Mouse (Mus musculus): ENCODE results near the gene Nradd. TPM values are rescaled to one million over a fixed set of nuclear protein-coding genes. Genes with fewer than 3 reads are reported as not detected.

Gene Nradd
- total RNA-seq, 2 experiments from 2014 or later, result 4.2 to 4.6 TPM

DNA sequence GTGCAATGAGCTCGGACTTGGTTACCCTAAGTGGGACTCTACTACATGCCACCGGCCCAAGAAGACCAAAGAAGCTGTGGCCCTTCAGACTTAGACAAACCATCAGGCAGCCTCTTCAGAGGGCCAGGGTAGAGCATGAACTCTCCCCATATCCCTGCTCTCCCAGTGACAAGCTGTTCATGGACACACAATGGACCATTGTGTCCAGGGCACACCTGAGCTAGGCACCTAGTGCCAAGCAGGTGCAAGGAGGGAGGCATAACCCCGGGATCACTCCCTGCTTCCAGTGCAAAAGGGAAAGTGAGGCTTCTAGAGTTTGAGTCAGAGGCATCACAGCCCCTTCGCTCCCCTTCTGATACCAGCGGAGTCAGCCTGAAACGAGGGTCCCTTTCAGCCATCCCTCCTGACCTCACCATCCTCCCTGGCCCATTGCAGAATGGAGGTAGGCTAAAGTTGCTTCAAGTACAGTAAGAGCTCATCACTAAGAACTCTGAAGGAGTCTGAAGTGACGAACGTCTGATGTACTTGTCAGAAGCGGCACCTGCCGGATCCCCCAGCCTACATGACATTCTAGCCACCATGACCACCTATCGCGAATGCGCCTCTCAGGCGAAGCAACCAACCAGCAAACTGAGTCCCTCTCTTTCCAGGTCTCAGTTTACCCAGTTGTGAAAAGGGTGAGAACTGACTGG lies 28.9 kb upstream of the Nradd start:
- no peak for DNase-seq

- DNase-seq, result peak; percentile 64
Measured at GRCm38 (mm10) chr9:110651931-110652722, 27.9 kb upstream of the Nradd start.

DNA sequence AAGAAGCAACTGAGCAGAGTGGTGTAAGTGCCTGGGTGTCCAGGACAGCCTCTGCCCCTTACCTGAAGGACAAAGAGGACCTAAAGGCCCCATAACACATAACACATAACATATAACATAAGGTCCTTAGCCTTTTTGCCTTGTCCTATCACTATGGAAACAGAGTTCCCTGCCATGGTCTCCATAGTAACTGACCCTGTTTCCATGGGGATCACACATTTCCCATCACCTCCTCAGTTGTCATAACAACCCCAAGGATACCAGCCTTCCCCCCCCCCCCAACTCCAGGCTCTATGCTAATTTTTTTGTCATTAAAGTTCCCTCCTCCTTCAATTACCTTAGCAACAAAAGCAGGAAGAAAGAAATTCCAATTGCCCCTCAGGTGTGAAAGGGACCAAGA lies 25.5 kb upstream of the Nradd start:
- DNase-seq, result no peak

DNA sequence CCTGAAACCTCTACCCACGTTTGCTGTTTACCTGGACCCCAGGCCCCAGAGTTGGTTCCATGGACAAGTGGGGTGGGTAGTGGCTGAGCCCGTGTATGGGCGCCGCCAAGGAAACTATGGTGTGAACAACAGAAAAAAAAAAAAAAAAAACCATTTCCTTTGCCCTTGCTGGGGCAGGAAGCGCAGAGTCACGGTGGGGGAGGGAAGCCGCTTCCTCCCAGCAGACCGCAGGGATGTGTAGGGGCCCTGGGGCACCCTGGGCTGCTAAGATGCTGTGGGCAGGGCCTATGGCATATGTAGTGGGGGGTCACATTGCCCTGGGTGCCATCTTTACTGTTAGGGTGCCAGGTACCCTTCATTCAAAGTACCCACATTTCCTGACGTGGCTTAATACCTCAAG lies 21.0 kb upstream of the Nradd start:
- DNase-seq, result no peak

GRCm38 (mm10) chr9:110644295-110644694 lies 20.0 kb upstream of the Nradd start:
- DNase-seq, result no peak

DNA sequence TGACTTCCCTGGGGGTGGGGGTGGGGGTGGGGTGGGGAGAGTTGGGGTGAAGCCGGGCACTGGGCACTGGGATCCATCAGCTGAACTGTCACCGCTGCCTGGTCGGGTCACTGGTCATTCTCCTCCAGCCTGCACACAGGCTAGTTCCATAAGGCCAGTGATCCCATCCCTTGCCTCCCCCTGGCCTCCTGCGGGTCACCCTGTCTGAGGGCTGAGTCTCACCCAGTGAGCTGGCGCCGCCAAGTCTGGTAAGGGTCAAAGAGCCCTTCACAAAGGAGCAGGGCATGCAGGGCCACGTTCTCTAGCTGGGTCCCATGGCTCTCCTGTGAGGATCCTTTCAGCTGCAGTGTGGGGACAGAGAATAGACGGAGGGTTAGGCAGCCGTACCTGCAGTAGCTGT lies 19.5 kb upstream of the Nradd start:
- no peak for DNase-seq

GRCm38 (mm10) chr9:110642812-110643524 lies 18.7 kb upstream of the Nradd start:
- no peak for DNase-seq

DNA sequence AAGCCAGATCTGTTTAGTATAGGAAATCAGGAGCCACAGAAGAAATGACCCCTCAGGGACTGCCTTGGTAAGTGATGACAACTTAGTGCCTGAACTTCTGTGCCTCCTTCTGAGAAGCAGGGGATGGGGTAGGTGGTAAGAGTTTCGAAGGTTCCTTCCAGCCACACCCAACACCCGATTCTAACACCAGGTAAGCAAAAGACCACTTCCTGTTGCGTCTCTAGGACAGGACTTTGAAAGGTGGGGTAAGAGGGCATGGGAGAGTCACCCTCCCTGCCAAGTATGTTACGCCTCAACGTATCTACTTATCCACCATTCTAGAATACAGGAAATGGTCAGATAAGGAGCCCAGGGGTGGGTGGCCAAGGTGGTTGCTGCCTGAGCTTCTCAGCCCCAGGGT lies 16.8 kb upstream of the Nradd start:
- no peak for DNase-seq

- no peak for DNase-seq
Measured at GRCm38 (mm10) chr9:110638611-110639021, 14.4 kb upstream of the Nradd start.

DNA sequence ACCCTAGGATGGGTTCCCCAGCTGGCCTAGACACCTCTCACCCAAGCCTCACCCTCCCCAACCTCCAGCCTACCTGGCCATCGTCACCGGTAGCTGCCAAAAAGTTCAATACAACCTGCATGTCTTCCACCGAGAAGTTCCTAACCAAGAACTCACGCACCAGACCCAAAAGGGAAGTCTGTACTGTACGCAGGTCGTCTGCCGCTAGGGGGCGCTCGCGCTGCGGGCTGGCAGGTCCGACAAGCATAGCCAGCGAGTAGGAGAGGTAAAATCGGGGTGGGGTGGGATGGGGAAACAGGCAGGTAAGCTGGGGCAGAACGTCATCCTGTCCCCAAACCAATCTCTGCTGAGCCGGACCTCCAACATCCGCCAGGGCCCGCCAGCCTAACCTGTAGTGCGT lies 11.0 kb upstream of the Nradd start:
- DNase-seq, result peak; percentile 94

- no peak for DNase-seq
Measured at GRCm38 (mm10) chr9:110633882-110634281, 9.6 kb upstream of the Nradd start.

DNA sequence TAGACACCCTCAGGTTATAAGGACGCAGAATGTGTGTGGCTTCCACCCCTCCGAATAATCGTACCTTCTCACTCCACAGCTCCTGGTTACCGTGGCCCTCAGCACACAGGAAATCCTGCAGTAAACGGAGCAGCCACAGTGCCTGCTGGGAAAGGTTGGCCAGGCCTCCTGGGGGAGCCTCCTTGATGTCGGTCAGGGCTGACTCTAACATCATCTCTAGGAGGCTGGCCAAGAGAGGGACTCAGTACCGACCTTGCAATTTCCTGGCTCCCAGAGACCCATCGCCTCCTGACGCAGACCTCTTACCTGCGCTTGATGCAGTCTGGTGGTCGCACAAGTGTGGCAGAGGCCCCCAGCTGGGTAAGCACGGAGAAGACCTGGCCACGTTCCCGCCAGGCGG lies 8.4 kb upstream of the Nradd start:
- DNase-seq, result no peak

DNA sequence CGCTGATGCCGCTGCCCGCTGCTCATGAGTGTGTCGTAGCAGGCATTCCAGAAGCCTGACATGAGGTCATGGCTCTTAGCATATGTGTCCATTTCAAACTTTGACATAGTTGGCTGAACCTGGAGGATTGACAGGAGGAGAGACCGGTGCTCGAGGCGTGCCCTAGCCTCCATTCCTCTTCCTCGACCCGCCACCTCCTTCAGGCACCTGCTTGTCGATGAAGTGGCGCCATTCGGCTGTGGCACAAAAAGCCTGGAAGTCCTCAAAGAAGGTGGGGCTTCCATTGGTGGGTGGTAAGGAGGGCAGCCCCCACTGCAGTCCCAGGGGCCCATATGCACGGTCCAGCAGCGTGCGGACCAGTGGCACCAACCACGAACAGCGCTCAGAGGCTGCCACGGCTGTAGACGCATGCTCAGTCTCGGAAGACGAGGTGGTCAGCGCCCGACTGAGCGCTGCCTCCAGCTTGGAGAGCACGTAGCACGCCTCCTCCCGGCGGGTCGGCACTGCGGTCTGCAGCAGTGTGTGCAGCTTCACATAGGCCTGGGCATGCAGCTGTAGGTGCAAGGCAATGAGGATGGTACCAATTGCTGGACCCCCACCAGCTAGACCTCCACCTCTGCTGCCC lies 7.5 kb upstream of the Nradd start:
- no peak for DNase-seq

DNA sequence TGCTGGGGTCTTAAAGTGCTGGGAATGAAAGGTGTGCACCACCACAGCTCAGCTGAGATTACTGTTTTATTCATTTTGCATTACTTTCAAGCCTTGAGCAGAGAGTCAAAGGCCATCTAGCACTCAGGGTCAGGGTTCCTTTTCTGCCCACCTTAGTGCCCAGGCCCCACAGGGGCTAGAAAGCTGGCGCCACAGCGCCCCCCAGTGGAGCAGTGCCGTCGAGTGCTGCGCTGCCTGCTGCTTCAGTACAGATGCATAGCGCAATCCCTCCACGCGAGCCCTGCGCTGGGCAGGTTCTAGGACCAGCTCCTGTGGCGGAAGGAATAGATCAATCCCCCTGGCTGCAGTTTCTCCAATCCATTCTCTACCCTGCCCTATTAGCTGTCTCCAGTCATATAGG lies 6.9 kb upstream of the Nradd start:
- peak; percentile 73 for DNase-seq

- DNase-seq, result no peak
Measured at GRCm38 (mm10) chr9:110630171-110630570, 5.9 kb upstream of the Nradd start.

GRCm38 (mm10) chr9:110625350-110625908 lies 1.2 kb upstream of the Nradd start:
- DNase-seq, result no peak

GRCm38 (mm10) chr9:110623416-110624195 lies 646 bp downstream of the Nradd start:
- DNase-seq, result no peak

GRCm38 (mm10) chr9:110622621-110623219 lies 1.5 kb downstream of the Nradd start:
- no peak for DNase-seq

- no peak for DNase-seq
Measured at GRCm38 (mm10) chr9:110620685-110621084, 3.6 kb downstream of the Nradd start.

DNA sequence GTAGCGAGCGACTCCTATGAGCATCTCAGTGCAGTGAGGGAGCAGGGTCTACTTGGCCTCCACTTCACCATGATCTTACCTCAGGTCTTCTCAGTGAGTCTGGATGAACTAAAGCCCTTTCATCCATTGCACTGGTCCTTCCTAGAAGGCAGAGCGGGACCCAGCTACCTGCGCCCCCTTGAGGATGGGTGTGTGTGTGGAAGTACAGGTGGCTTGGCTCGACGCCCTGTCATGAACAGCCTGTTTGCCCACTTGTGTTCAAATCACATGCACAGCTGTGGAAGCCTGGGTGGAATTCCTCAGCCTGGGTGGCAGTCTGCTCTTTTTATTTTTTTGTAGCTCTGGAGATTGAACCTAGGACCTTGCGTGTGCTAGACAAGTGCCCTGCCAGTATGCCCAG lies 4.1 kb downstream of the Nradd start:
- DNase-seq, result no peak

DNA sequence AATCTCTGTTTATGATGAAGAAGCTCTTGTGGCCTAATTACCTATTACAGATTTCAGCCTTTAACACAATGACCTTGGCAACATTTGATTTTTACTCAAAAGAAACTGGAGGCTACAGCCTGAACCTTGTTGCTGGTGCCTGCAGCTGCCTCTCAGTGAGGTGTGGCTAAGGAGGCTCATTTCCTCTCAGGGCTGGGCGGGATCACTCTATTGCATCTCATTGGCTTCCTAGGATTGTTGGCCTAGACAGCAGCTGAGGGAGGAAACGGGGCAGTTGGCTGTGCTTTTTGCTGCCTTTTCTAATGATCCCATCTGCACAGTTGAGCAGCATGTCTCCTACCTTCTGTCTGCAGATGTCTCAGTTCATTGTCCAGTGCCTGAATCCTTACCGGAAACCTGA lies 7.2 kb downstream of the Nradd start:
- no peak for DNase-seq
